Mouse (Mus musculus) kidney, postnatal 25 days (tissue): ENCODE measurements around the gene Dok7.

Experiments
- DNase-seq, 2 experiments: peaks; one replicate each; pipeline ENCODE4 v3.0.0; 2021; ENCODE audit warnings: mixed read lengths in 2 of 2

Dok7 gene

GRCm38 (mm10) chr5:35058216-35058615 is 1.6 kb downstream of the Dok7 start:
- no peak for DNase-seq

DNA sequence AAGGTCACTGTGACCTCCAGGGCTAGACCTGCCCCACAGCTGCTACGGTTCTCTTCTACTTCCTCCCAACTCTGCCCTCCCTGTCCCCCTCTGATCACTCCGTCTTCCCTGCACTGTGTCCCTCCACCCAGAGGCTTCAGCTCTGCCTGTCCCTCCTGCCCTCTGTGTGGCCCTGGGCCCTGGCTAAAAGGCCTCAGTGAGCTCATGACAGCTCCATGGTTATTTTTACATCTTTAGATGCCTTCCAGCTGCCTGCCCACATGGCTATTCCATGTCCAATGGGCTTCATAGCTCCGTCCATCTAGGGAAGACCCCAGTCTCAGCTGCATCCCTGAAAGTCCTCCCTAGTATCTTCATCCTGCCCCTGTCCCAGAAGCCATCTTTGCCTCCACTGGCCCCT is 3.5 kb downstream of the Dok7 start:
- DNase-seq, result no peak

- DNase-seq, result no peak
Observed at GRCm38 (mm10) chr5:35069841-35070240, 13.3 kb downstream of the Dok7 start.

- no peak for DNase-seq
Observed at GRCm38 (mm10) chr5:35070314-35070713, 13.7 kb downstream of the Dok7 start.

DNA sequence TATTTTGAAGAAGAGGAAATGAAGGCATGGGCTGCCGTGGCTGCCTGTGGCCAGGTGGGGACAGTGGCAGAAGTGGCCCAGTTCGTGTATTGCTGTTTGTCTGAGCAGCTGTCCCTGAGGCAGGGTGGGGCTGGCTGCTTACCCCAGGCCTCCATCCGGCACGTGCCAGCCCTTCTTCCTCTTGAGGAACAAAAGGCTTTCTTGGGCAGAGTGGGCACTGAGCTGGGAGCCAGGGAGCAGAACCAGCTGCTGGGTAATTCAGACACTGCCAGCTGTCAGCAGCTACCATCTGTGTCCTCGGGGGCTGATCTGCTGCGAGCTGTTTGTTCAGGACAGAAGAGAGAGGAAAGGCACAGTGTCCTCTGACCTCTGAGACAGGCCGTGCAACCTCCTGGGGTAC is 14.4 kb downstream of the Dok7 start:
- no peak for DNase-seq

DNA sequence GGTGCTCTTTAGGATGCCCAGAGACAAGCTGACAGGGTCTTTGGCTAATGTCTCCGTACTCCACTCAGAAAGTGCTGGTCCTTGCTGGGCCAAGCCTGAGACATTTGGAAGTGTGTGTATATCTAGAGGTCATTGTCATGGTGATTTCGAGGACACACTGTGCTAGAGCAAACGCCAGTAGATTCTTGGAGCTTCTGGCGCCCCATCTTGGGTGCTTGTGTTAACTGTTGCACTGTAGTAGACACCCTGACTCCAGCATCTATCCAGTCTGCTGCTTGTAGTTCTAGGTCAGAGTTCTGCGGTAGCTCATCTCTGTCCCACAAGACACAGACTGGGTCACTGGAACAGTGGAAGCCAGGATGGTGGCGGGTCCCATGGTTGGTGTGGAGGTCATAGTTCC is 15.3 kb downstream of the Dok7 start:
- DNase-seq, result no peak

GRCm38 (mm10) chr5:35073235-35073634 is 16.7 kb downstream of the Dok7 start:
- no peak for DNase-seq

DNA sequence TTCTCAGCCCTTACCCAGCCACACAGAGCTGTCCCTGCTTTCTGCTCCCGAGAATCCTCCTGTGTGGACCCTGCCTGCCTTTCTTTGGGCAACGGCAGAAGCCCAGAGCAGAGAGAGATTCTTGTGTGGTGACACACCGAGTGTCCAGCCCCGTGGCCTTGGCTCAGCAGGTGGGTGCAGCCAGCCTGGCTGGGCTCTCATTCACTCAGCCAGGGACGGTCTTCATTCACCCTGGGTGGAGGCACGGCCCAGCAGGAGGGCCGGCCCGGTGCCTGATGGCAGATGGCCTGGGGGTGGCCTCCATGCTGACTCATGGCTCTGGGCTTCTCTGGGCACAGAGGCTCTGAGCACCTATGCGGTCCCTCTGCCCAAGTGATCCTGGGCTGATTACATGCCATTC is 17.4 kb downstream of the Dok7 start:
- DNase-seq, result no peak

GRCm38 (mm10) chr5:35076369-35076768 is 19.8 kb downstream of the Dok7 start:
- DNase-seq, result no peak

- no peak for DNase-seq
Observed at GRCm38 (mm10) chr5:35079101-35079500, 22.5 kb downstream of the Dok7 start.

DNA sequence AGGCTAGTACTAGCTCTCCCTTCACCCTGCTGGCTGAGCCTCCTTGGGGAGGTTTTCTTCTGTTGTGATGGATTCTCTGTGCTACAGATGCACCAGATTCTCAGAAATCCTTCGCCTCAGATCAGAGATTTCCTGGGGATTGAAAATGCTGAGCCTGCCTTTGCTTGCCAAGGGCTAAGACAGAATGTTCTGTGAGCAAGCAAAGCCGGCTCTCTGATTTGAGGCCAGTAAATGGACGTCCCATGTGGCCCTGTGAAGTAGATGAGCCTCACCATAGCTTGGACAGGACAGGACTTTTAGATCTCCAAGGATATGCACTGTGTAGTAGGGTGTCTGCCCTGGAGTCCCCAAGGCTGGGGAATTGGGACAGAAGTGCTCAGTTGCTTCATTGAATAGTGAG is 28.3 kb downstream of the Dok7 start:
- DNase-seq, result no peak

DNA sequence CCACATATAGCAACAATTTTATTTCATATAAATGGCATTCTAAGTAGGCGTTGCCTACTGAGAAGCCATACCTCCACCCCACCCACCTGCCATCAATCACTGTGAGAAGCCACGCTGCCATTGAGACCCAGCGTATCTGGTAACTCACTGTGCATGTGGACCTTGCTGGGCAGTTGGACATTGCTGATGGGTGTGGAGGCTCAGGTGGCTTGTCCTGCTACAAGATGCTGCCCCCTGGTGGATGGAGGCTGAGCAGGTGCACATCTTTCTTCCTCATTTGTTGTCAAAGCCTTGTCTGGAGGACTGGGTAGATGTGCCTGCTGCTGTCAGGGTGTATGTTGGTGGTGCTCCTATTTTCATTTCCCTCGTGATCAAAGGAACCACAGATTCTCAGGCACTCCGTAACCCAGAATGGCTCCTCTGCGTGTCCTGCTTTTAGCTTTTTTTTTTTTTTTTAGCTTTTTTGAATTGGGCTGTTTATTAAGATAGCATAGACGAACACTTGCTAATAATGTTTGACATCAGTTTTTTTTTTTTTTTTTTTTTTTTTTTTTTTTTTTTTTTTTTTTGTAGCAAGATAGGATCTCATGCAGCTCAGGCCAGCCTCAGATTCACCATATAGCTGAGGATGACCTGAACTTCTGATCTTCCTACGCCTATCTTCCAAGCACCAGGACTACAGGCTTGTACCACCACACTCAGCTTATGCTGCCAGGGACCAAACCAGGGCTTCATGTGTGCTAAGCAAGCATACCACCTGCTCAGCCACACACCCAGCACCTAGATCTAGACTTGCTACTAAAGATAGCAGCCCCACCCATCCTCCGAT is 32.4 kb downstream of the Dok7 start:
- DNase-seq, result peak; percentile 80 to 88

DNA sequence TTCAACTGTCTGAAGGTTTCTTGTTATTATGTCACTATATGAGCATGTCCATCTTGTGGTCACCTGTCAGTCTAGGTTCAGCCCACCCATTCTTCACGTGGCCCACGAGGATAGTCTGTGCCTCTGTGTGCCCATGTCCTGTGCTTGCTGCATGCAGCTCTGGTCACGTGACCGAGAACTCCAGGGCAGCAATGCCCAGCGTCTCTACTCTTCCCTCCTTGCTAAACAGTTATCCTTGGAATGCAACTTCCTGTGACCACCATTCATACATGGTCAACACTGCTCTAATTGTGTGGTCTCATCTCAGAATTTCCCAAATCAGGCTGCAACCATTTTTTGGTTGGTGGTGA is 33.0 kb downstream of the Dok7 start:
- no peak for DNase-seq

GRCm38 (mm10) chr5:35091636-35092035 is 35.1 kb downstream of the Dok7 start:
- DNase-seq, result no peak

DNA sequence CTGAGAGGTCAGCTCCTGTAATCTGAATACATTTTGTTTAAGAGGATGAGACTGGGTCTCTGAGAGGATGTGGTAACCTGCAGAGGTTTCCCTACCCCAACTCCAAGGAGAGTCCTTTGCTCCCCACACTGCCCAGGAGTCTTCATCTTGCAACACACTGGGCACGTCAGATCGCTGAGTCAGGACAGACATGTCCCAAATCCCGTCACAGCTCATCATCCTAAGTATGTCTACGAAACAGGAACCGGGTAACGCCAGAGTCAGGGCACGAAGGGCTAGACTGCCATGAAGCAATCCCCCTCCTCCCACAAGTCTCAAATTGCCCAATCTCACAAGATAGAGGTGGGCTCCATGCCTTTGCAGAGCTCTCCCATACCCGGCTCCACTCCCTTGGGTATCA is 46.5 kb downstream of the Dok7 start:
- peak; percentile 18 to 48 for DNase-seq

GRCm38 (mm10) chr5:35103528-35103927 is 47.0 kb downstream of the Dok7 start:
- DNase-seq, result no peak

DNA sequence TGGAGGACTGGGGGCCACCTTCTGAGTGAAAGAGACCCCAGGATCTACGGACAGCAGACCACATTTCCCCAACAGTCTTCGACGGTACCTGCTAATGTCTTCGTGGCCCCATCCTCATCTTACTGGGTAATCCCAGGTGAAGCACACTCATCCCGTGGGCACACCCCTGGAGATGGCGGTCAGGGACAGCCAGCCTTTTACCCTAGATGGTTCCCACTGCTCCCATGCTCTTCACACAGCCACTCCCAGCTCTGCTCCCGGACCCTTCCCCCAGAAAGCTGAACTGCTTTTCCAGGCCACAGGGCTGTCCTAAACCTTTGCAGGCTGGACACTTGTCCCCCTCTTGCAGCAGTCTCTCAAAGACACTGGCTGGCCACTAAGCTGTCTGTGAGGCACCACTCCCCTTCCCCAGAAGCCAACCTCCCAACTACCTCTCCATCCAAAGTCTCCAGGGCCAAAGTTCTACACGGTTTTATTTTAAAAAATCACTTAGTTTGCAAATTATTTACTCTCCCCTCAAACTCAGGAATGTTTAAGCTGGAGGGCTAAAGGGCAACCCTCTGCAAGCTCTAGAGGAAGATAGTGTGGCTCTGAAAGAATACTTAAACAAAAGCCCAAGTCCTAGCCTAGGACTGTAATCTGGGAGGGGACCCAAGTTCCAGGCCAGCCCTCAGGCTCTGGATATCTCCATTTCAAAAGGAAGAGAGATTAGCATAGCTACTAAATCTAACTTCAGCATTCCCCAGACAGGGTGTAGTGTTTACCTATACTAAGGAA is 47.8 kb downstream of the Dok7 start:
- DNase-seq, result peak; percentile 33 to 68

GRCm38 (mm10) chr5:35104960-35105921 is 48.7 kb downstream of the Dok7 start, which contains the start of gene Lrpap1:
TSS of gene Lrpap1 (minus strand) at chr5:35105766.
- DNase-seq, result peak; percentile 92 to 94

DNA sequence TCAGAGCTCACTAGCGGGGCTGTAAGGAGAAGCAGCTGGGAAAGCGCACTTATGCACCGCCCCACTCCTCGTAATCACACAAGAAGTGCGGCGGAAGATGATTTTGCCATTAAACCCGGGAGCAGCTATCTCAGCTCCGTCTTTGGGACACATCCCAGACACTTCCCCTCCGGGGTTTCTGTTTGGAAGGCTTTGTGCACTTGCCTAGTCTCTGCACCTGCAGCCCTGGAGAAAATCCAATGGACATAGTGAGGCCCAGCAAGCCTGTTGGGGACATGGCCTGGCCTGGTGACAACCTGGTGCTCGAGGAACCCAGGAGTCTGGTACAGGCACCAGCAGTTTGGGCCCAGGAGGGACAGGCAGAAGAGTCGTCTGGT is 49.3 kb downstream of the Dok7 start:
- DNase-seq, result peak in 1 of 2 experiments; percentile 15

DNA sequence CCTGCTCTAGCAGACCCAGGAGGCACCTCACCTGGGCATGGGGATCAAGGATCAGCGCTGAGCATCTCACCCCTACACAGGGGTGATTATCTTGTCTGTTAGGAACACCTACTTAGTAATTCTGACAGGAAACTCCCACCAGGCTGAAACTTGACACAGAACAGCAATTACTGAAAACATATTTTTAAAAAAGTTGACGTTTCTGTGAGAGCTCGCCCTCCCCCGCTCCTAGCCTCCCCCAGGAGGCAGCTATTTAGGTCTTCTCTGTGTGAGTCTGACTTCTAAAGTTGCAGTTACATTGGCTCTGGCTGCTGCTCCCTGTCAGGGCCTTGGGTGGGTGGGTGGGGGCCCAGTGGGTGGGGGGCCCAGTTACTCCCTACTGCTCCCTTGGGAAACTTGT is 55.9 kb downstream of the Dok7 start:
- no peak for DNase-seq

DNA sequence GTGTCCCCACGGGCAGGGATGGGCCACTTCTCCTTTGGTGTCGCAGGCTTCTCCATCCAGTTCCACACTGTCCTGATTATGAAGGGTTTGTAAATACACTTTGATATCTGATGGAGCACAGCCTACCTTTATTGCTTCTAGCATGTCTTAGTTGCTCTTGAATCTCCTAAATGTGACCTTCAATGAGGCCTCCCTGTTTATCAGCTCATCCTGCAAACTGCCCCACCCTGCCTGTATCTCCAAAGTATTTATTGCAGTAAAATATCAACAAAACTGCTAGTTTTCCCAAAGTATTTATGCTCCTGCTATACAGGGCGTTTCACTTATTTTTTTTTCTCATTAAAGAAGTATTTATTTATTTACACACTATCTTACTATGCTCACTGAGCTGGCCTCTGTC is 59.4 kb downstream of the Dok7 start:
- DNase-seq, result no peak

DNA sequence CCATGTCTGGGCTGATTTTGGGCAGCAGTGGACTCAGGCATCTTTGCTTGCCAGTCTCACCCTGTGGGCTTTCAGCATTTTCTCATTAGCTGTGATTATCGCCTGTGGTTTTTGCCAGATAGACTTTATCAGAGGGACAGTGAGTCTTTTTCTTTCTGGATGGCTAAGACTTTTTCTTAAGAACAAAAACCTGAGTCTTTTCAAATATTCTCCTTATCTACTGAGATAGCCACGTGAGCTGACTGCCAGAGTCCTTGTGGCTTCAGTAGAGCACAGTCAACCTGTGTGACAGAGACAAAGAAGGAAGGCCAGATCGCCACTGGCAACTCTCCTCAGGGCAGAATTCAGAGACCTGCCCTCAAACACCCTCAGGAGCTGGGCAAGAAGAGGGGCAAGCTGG is 61.1 kb downstream of the Dok7 start:
- DNase-seq, result no peak

- DNase-seq, result no peak
Observed at GRCm38 (mm10) chr5:35118418-35118817, 61.9 kb downstream of the Dok7 start.
